Mouse (Mus musculus): ENCODE measurements around the gene Rilp. TPM values are rescaled to one million over a fixed set of nuclear protein-coding genes. Genes with fewer than 3 reads are reported as not detected.
A peak's percentile ranks its signal among the peaks of the same experiment; 100 is the strongest.

The Rilp gene
- polyA plus RNA-seq (2021; fragmentation: Nextera tagmentation), result 1.9 and 3.4 TPM in 2 replicates
- long read RNA-seq, experiment 1, partial matches to known transcripts, result 1 of 2 reads
- long read RNA-seq, experiment 1, other reads (novel, unspliced or antisense), result 0 of 2 reads
- long read RNA-seq, experiment 2, transcript Rilp-201 (8 exons, 1,489 nt), result major isoform, 5 of 9 reads
- long read RNA-seq, experiment 2, partial matches to known transcripts, result 2 of 9 reads
- long read RNA-seq, experiment 2, other reads (novel, unspliced or antisense), result 2 of 9 reads

GRCm38 (mm10) chr11:75509741-75510626, at the start of gene Rilp:
TSS of gene Rilp (plus strand) at chr11:75510094.

GRCm38 (mm10) chr11:75460844-75461742, 48.8 kb upstream of the Rilp start, which contains the start of gene Tlcd2:
TSS of gene Tlcd2 (plus strand) at chr11:75461715.

DNA sequence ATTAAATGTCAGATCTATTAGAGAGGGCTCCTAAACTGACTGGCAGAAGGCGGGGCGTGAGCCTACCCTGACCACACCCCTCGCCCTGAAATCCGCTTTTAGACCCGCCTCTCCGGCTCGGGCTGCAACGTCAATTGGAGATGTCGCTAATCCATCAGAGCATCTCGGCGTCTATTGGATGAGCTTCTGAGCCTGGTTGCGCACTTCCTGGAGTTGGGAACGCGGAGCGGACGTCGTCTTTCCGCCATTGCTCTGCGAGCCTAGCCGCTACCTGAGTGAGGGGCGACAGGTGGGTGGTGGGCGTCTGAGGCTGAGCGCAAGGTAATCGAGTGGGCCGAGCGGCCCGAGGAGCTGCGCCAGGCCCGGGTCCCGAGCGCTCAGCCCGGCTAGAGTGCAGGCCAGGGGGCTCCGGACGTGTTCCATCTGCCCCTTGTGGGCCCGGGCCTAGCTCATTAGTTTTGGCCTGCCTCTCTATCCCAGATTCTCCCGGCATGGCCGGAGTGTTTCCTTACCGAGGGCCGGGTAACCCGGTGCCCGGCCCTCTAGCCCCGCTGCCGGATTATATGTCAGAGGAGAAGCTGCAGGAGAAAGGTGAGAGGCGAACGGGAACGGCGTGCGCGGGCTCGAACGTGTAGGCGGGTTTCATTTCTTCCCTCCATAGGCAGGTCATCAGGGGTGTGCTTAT, 23.2 kb upstream of the Rilp start, which contains the start of gene Prpf8:
Gene Prpf8 (plus strand): TSS at position 216 of the 685 bp plus-strand sequence.

DNA sequence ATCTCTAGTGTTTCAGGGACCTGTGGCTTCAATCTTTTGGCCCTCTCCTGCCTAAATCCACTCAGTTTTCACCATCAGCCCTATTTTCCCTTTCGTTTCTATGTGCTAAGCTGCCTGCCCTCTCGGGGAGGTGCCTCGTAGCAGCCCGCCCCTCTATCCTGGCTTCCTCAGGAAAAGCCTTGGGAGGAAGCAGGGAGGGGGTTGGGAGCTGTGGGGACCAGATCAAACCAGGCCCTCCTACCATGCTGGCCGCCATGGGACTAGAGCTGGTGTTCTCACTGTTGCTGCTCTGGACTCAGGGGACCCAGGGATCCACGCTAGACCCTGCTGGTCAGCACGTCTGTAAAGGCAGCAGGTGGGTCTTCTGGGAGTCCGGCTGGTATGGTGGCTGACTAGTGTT, 3.4 kb downstream of the Rilp start, which contains the start of gene Scarf1:
Gene Scarf1 (plus strand): TSS at position 205 of the 400 bp plus-strand sequence.

GRCm38 (mm10) chr11:75531469-75532242, 21.8 kb downstream of the Rilp start, which contains the start of gene Slc43a2:
TSS of gene Slc43a2 (plus strand) at chr11:75531694.

Small RNA genes within 50 kb of the gene (microRNA-seq; reads per million reads assigned to microRNA genes)
- gene Mir22, result 7,524 reads per million, percentile 94 among the genes with 10 or more reads in this experiment
- gene Mir3971, result not detected

Other genes starting within 250 kb of the Rilp start
- 35.7 and 45.7 TPM in 2 replicates for gene Rpa1, start 161.8 kb upstream of the Rilp start, polyA plus RNA-seq (2021; fragmentation: Nextera tagmentation)
- gene Smyd4, start 161.7 kb upstream of the Rilp start, polyA plus RNA-seq (2021; fragmentation: Nextera tagmentation), result 11.1 and 14.0 TPM in 2 replicates
- 9.7 and 15.3 TPM in 2 replicates for gene Serpinf1, start 87.4 kb upstream of the Rilp start, polyA plus RNA-seq (2021; fragmentation: Nextera tagmentation)
- 0.14 and 0.40 TPM in 2 replicates for gene Serpinf2, start 70.5 kb upstream of the Rilp start, polyA plus RNA-seq (2021; fragmentation: Nextera tagmentation)
- 4.0 and 4.4 TPM in 2 replicates for gene Wdr81, start 55.4 kb upstream of the Rilp start, polyA plus RNA-seq (2021; fragmentation: Nextera tagmentation)
- 0.67 and 0.73 TPM in 2 replicates for gene Tlcd2, start 48.4 kb upstream of the Rilp start, polyA plus RNA-seq (2021; fragmentation: Nextera tagmentation)
- 16.3 and 16.5 TPM in 2 replicates for gene Prpf8, start 23.3 kb upstream of the Rilp start, polyA plus RNA-seq (2021; fragmentation: Nextera tagmentation)
- 0.90 and 1.3 TPM in 2 replicates for gene Scarf1, start 3.4 kb downstream of the Rilp start, polyA plus RNA-seq (2021; fragmentation: Nextera tagmentation)
- gene Slc43a2, start 21.6 kb downstream of the Rilp start, polyA plus RNA-seq (2021; fragmentation: Nextera tagmentation), result 13.9 and 18.2 TPM in 2 replicates
- 18.7 and 19.2 TPM in 2 replicates for gene Pitpna, start 78.0 kb downstream of the Rilp start, polyA plus RNA-seq (2021; fragmentation: Nextera tagmentation)
- 20.0 and 22.0 TPM in 2 replicates for gene Inpp5k, start 120.9 kb downstream of the Rilp start, polyA plus RNA-seq (2021; fragmentation: Nextera tagmentation)
- gene Myo1c, start 140.4 kb downstream of the Rilp start, polyA plus RNA-seq (2021; fragmentation: Nextera tagmentation), result 3.0 and 3.3 TPM in 2 replicates
- gene Crk, start 169.2 kb downstream of the Rilp start, polyA plus RNA-seq (2021; fragmentation: Nextera tagmentation), result 28.5 and 29.6 TPM in 2 replicates
- gene Ywhae, start 222.8 kb downstream of the Rilp start, polyA plus RNA-seq (2021; fragmentation: Nextera tagmentation), result 825 and 904 TPM in 2 replicates

Data from layer of hippocampus, adult 6 months (tissue).